Mouse (Mus musculus) limb, embryonic 13.5 days (tissue): ENCODE results near the gene Csmd2. TPM values are rescaled to one million over a fixed set of nuclear protein-coding genes. Genes with fewer than 3 reads are reported as not detected.
"Not testable (repeated sequence)": the region's sequence is repeated elsewhere in the genome, so short reads cannot be mapped to it uniquely, and the experiment has no call there.

Experiments used
- ATAC-seq: fragments of 200-750 bp; cut with Nextera tagmentation; 2 replicates; pipeline ENCODE4 v1.8.0; 2017; ENCODE audit warnings: low read depth, moderate number of reproducible peaks, moderate TSS enrichment; ENCODE audit not compliant: low FRiP score
- H3K27ac ChIP-seq: fragments of 300-500 bp; sonication (generic); 2 replicates; pipeline ENCODE4 v1.5.1; 2015; ENCODE audit warnings: inconsistent platforms, mild to moderate bottlenecking, moderate library complexity
- H3K27me3 ChIP-seq: fragments of 300-500 bp; sonication (generic); 2 replicates; pipeline ENCODE4 v1.6.1; 2015; ENCODE audit warnings: mild to moderate bottlenecking, inconsistent platforms
- H3K36me3 ChIP-seq: fragments of 300-500 bp; sonication (generic); 2 replicates; pipeline ENCODE4 v1.6.1; 2015; ENCODE audit warnings: inconsistent platforms, mild to moderate bottlenecking, moderate library complexity
- H3K4me1 ChIP-seq: fragments of 300-500 bp; sonication (generic); 2 replicates; pipeline ENCODE4 v1.6.1; 2015; ENCODE audit warnings: inconsistent platforms
- H3K4me2 ChIP-seq: fragments of 300-500 bp; sonication (generic); replicated peaks from 2 replicates; pipeline ENCODE4 v1.6.1; 2015; ENCODE audit warnings: inconsistent platforms, mild to moderate bottlenecking, moderate library complexity
- H3K4me3 ChIP-seq: fragments of 300-500 bp; sonication (generic); 2 replicates; pipeline ENCODE4 v1.5.1; 2015; ENCODE audit warnings: moderate library complexity, mild to moderate bottlenecking, inconsistent platforms
- H3K9ac ChIP-seq: fragments of 300-500 bp; sonication (generic); 2 replicates; pipeline ENCODE4 v1.6.1; 2015; ENCODE audit warnings: mild to moderate bottlenecking, inconsistent platforms
- H3K9me3 ChIP-seq: fragments of 300-500 bp; sonication (generic); 2 replicates; pipeline ENCODE4 v1.6.1; 2016; ENCODE audit warnings: inconsistent platforms
- WGBS: fragments of 180-500 bp; shearing (Covaris S2); methylation state at CpG from one replicate; pipeline ENCODE4 v1.1.7; 2015; 5-methylcytosine and 5-hydroxymethylcytosine counted together
- polyA plus RNA-seq: library from polyadenylated mRNA; unstranded; fragments of >200 nt; fragmentation: Nextera tagmentation; extraction: Ambion mirVana; gene quantifications from 2 replicates; pipeline ENCODE4 v1.2.1, GENCODE M21; 2015

Gene Csmd2
- polyA plus RNA-seq, 1 experiment from 2014 or later: 0.14 TPM

GRCm38 (mm10) chr4:128061274-128061673 is 73.6 kb downstream of the Csmd2 start:
- not testable (repeated sequence) for H3K9ac ChIP-seq, H3K4me2 ChIP-seq, H3K36me3 ChIP-seq, H3K9me3 ChIP-seq, H3K4me3 ChIP-seq, H3K4me1 ChIP-seq, ATAC-seq, H3K27me3 ChIP-seq, H3K27ac ChIP-seq
- 71% methylated on average over 2 of the region's 2 CpGs for WGBS

GRCm38 (mm10) chr4:128067189-128067588 is 79.5 kb downstream of the Csmd2 start:
- WGBS: 80% methylated on average over 9 of the region's 9 CpGs
- Histone ChIP-seq H3K9me3 (no peaks in the 10 kb centered on the region), H3K4me2 (no peak overlapping the region), H3K9ac (no peak overlapping the region), H3K27me3 (no peaks in the 10 kb centered on the region), H3K36me3 (no peaks in the 10 kb centered on the region), H3K4me1 (no peaks in the 10 kb centered on the region), H3K27ac (no peak overlapping the region), H3K4me3 (no peak overlapping the region)
- ATAC-seq: no peak

GRCm38 (mm10) chr4:128084466-128084865 is 96.8 kb downstream of the Csmd2 start:
- Histone ChIP-seq H3K9me3 (no peaks in the 10 kb centered on the region), H3K4me3 (no peak overlapping the region), H3K4me1 (peaks cover 8% of the 10 kb centered on the region; the same call in 1 of the 2 replicates), H3K36me3 (no peaks in the 10 kb centered on the region), H3K27me3 (no peaks in the 10 kb centered on the region), H3K27ac (no peak overlapping the region), H3K4me2 (no peak overlapping the region), H3K9ac (no peak overlapping the region)
- 89% methylated on average over 3 of the region's 3 CpGs for WGBS
- ATAC-seq: no peak

GRCm38 (mm10) chr4:128085096-128085495 is 97.4 kb downstream of the Csmd2 start:
- Histone ChIP-seq H3K27me3 (no peaks in the 10 kb centered on the region), H3K9ac (no peak overlapping the region), H3K4me1 (peaks cover 8% of the 10 kb centered on the region; the same call in 1 of the 2 replicates), H3K4me2 (no peak overlapping the region), H3K36me3 (no peaks in the 10 kb centered on the region), H3K9me3 (no peaks in the 10 kb centered on the region), H3K27ac (no peak overlapping the region), H3K4me3 (no peak overlapping the region)
- 80% methylated on average over 8 of the region's 8 CpGs for WGBS
- ATAC-seq: no peak

GRCm38 (mm10) chr4:128087147-128087606 is 99.5 kb downstream of the Csmd2 start:
- H3K27ac ChIP-seq: no peak overlapping the region

GRCm38 (mm10) chr4:128087704-128088103 is 100.0 kb downstream of the Csmd2 start:
- no peak overlapping the region for H3K27ac ChIP-seq
- no peaks in the 10 kb centered on the region for H3K9me3 ChIP-seq
- H3K4me2 ChIP-seq: no peak overlapping the region
- H3K27me3 ChIP-seq: no peaks in the 10 kb centered on the region
- no peaks in the 10 kb centered on the region for H3K36me3 ChIP-seq
- no peak overlapping the region for H3K4me3 ChIP-seq
- peaks cover 8% of the 10 kb centered on the region; the same call in 1 of the 2 replicates for H3K4me1 ChIP-seq
- no peak overlapping the region for H3K9ac ChIP-seq
- 8% methylated on average over 3 of the region's 3 CpGs for WGBS
- no peak for ATAC-seq

More at GRCm38 (mm10) chr4:128087147-128087606, 99.5 kb downstream of the Csmd2 start:
- H3K4me3 ChIP-seq: no peak overlapping the region
- ATAC-seq: no peak
- H3K36me3 ChIP-seq: no peaks in the 10 kb centered on the region
- peaks cover 8% of the 10 kb centered on the region; the same call in 1 of the 2 replicates for H3K4me1 ChIP-seq
- H3K9ac ChIP-seq: no peak overlapping the region
- H3K27me3 ChIP-seq: no peaks in the 10 kb centered on the region
- WGBS: 38% methylated on average over 5 of the region's 5 CpGs
- no peaks in the 10 kb centered on the region for H3K9me3 ChIP-seq
- no peak overlapping the region for H3K4me2 ChIP-seq

GRCm38 (mm10) chr4:128088264-128088663 is 100.6 kb downstream of the Csmd2 start:
- H3K27ac ChIP-seq: no peak overlapping the region
- 68% methylated on average over 3 of the region's 3 CpGs for WGBS
- H3K36me3 ChIP-seq: no peaks in the 10 kb centered on the region
- H3K4me3 ChIP-seq: no peak overlapping the region
- no peak overlapping the region for H3K4me2 ChIP-seq
- H3K4me1 ChIP-seq: peaks cover 8% of the 10 kb centered on the region; the same call in 1 of the 2 replicates
- H3K9ac ChIP-seq: no peak overlapping the region
- H3K9me3 ChIP-seq: no peaks in the 10 kb centered on the region
- H3K27me3 ChIP-seq: no peaks in the 10 kb centered on the region
- ATAC-seq: no peak

- WGBS: 82% methylated on average over 3 of the region's 3 CpGs
- Histone ChIP-seq H3K27me3 (no peaks in the 10 kb centered on the region), H3K27ac (no peak overlapping the region), H3K4me2 (no peak overlapping the region), H3K4me3 (no peak overlapping the region), H3K36me3 (no peaks in the 10 kb centered on the region), H3K9me3 (no peaks in the 10 kb centered on the region), H3K4me1 (peaks cover 8% of the 10 kb centered on the region; the same call in 1 of the 2 replicates), H3K9ac (no peak overlapping the region)
- ATAC-seq: no peak
These were observed 104.3 kb downstream of the Csmd2 start for GRCm38 (mm10) chr4:128091938-128092337.

- no peaks in the 10 kb centered on the region for H3K9me3 ChIP-seq
- 88% methylated on average over 5 of the region's 5 CpGs for WGBS
- no peak overlapping the region for H3K9ac ChIP-seq
- no peak for ATAC-seq
- no peaks in the 10 kb centered on the region for H3K4me1 ChIP-seq
- H3K27ac ChIP-seq: no peak overlapping the region
- H3K4me2 ChIP-seq: no peak overlapping the region
- H3K27me3 ChIP-seq: no peaks in the 10 kb centered on the region
- no peaks in the 10 kb centered on the region for H3K36me3 ChIP-seq
- no peak overlapping the region for H3K4me3 ChIP-seq
These were observed 111.9 kb downstream of the Csmd2 start for GRCm38 (mm10) chr4:128099515-128099914.

GRCm38 (mm10) chr4:128100541-128100940 is 112.9 kb downstream of the Csmd2 start:
- Histone ChIP-seq H3K27me3 (no peaks in the 10 kb centered on the region), H3K4me2 (no peak overlapping the region), H3K4me3 (no peak overlapping the region), H3K36me3 (no peaks in the 10 kb centered on the region), H3K9ac (no peak overlapping the region), H3K27ac (no peak overlapping the region), H3K4me1 (no peaks in the 10 kb centered on the region), H3K9me3 (no peaks in the 10 kb centered on the region)
- ATAC-seq: no peak
- 89% methylated on average over 5 of the region's 5 CpGs for WGBS

GRCm38 (mm10) chr4:128116331-128116730 is 128.7 kb downstream of the Csmd2 start:
- Histone ChIP-seq H3K27ac (no peak overlapping the region), H3K4me3 (no peak overlapping the region), H3K9ac (no peak overlapping the region), H3K9me3 (no peaks in the 10 kb centered on the region), H3K4me2 (no peak overlapping the region), H3K4me1 (no peaks in the 10 kb centered on the region), H3K36me3 (no peaks in the 10 kb centered on the region), H3K27me3 (no peaks in the 10 kb centered on the region)
- WGBS: 65% methylated on average over 7 of the region's 7 CpGs
- no peak for ATAC-seq

- H3K4me3 ChIP-seq: no peak overlapping the region
- H3K9me3 ChIP-seq: peaks cover 7% of the 10 kb centered on the region; the same call in 1 of the 2 replicates
- H3K4me1 ChIP-seq: no peaks in the 10 kb centered on the region
- no peak overlapping the region for H3K9ac ChIP-seq
- no peaks in the 10 kb centered on the region for H3K36me3 ChIP-seq
- H3K4me2 ChIP-seq: no peak overlapping the region
- H3K27me3 ChIP-seq: no peaks in the 10 kb centered on the region; the same call in 1 of the 2 replicates
- no peak for ATAC-seq
- no peak overlapping the region for H3K27ac ChIP-seq
- 64% methylated on average over 8 of the region's 8 CpGs for WGBS
These were observed 135.6 kb downstream of the Csmd2 start for GRCm38 (mm10) chr4:128123281-128123680.

- Histone ChIP-seq H3K9ac (no peak overlapping the region), H3K9me3 (peaks cover 7% of the 10 kb centered on the region; the same call in 1 of the 2 replicates), H3K4me2 (no peak overlapping the region), H3K27me3 (no peaks in the 10 kb centered on the region; the same call in 1 of the 2 replicates), H3K36me3 (no peaks in the 10 kb centered on the region), H3K4me1 (no peaks in the 10 kb centered on the region), H3K27ac (no peak overlapping the region), H3K4me3 (no peak overlapping the region)
- ATAC-seq: no peak
- WGBS: 83% methylated on average over 4 of the region's 4 CpGs
These were observed 137.1 kb downstream of the Csmd2 start for GRCm38 (mm10) chr4:128124738-128125137.
